Mouse (Mus musculus) frontal cortex, postnatal 36 days (tissue): Measurements from ENCODE around the gene Gm10563.
A peak's percentile ranks its signal among the peaks of the same experiment; 100 is the strongest.
"Not testable (repeated sequence)": the region's sequence is repeated elsewhere in the genome, so short reads cannot be mapped to it uniquely, and the experiment has no call there.

Source experiments
- DNase-seq, 2 experiments: peaks; one replicate each; pipeline ENCODE4 v3.0.0; 2022; ENCODE audit warnings: low spot score in 2 of 2

The Gm10563 gene

DNA sequence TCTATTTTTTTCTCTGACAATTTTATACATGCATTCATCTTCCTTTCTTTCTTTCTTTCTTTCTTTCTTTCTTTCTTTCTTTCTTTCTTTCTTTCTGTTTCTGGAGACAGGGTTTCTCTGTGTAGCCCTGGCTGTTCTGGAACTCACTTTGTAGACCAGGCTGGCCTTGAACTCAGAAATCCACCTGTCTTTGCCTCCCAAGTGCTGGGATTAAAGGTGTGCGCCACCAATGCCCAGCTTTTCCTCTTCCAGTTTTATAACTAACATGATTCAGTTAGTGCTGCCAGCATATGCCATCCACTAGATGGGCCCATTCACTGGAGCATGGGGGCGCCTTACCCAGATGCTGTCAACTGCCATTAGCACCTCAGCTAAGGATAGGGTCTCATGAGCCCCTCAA lies at the start of gene Gm10563:
Gene Gm10563, minus strand, starts transcription at position 101 of the 400 bp plus-strand sequence.
- not testable (repeated sequence) for DNase-seq

GRCm38 (mm10) chr4:155694482-155695401 lies 49.5 kb upstream of the Gm10563 start:
- DNase-seq, result peak; percentile 79 to 87

GRCm38 (mm10) chr4:155694111-155694481 lies 48.9 kb upstream of the Gm10563 start, which contains the start of gene Fndc10:
Gene Fndc10, plus strand, starts transcription at chr4:155694342.
- DNase-seq, result peak; percentile 74 to 77

GRCm38 (mm10) chr4:155692421-155692820 lies 47.2 kb upstream of the Gm10563 start:
- DNase-seq, result no peak

DNA sequence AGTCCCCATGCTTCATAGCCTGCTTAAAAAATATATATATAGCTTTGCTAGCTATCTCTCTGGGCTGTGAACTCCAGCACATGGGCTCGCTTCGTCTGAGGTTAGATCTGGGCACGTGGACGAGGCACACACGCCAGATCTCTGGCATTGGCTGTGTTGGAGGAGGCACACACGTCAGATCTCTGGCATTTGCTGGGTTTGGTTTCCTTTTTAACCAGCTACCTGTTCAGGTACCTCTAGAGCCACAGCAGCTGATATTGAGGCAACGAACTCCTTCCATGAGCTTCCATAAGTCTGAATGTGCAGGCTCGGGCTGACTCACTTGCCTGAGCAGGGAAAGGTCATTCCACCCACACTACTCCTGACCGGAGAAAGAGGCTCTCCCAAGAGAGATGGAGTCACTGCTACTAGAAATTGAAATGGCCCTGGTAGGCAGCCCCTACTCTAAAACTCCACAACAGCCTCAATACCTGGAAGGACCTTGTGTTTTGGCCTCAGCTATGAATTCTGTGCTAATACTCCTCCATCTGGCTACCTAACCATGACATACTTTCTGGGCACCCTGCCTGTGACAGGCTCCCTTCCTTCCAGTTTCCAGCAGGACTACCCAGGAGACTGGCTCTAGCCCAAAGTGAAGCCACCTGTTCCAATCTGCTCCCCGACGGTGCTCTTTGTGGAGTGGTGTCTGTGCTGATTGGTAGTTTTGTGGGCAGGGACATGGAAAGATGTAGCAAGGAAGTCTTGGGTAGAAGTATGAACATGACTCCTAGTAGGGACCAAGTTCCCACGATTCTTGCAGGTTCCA lies 45.6 kb upstream of the Gm10563 start:
- DNase-seq, result no peak

GRCm38 (mm10) chr4:155687764-155688163 lies 42.6 kb upstream of the Gm10563 start:
- DNase-seq, result not testable (repeated sequence)

- DNase-seq, result not testable (repeated sequence)
Observed at GRCm38 (mm10) chr4:155683670-155684277, 38.6 kb upstream of the Gm10563 start.

DNA sequence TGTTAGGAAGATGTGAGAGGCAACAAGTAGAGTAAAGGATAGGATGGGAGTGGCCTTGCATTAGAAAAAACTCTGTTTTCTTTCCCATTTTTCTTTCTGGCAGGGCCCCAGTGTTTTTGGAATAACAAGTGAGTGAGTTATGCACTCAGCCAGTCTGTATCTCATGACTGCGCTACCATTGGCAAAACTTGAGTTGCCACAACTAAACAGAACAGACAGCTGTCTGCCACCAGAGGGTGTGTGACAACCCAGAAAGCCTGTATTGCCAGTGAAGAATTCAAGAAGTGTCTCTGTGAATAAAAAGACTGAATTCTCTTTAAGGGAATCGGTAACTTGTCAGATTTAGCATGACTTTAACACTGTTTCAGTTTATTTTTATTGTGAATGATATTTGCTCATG lies 30.8 kb upstream of the Gm10563 start:
- DNase-seq, result no peak

DNA sequence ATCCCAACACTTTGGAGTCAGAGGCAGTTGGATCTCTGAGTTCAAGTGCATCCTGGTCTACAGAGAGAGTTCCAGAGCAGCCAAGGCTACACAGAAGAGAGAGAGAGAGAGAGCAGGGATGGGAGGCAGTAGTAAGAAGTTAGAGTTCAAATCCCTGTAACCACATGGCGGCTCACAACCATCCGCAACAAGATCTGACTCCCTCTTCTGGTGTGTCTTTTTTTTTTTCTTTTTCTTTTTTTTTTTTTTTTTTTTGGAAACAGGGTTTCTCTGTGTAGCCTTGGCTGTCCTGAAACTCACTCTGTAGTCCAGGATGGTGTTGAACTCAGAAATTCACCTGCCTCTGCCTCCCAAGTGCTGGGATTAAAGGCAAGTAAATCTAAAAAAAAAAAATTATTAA lies 26.9 kb upstream of the Gm10563 start:
- no peak for DNase-seq

- not testable (repeated sequence) for DNase-seq
Observed at GRCm38 (mm10) chr4:155670236-155670635, 25.0 kb upstream of the Gm10563 start.

DNA sequence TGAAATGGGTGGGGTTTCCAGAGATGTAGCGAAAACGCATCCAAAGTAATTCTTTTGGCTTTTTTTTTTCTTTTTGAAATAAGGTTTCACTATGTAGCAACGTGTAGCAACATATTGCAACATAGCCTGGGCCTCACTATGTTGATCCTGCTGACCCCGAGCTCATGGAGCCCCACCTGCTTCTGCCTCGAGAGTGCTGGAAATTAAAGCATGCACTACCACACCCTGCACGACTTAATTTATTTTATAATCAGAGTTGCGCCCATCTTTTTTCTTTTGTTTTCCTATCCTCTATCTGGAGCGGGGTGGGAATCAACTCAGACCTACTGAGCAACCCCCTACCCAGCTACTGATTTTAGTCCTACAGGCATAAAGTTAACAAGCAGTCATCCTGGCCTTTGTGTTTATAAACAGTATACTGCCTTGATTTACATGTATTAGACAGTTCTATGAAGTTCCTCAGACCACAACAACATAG lies 24.4 kb upstream of the Gm10563 start:
- no peak for DNase-seq

DNA sequence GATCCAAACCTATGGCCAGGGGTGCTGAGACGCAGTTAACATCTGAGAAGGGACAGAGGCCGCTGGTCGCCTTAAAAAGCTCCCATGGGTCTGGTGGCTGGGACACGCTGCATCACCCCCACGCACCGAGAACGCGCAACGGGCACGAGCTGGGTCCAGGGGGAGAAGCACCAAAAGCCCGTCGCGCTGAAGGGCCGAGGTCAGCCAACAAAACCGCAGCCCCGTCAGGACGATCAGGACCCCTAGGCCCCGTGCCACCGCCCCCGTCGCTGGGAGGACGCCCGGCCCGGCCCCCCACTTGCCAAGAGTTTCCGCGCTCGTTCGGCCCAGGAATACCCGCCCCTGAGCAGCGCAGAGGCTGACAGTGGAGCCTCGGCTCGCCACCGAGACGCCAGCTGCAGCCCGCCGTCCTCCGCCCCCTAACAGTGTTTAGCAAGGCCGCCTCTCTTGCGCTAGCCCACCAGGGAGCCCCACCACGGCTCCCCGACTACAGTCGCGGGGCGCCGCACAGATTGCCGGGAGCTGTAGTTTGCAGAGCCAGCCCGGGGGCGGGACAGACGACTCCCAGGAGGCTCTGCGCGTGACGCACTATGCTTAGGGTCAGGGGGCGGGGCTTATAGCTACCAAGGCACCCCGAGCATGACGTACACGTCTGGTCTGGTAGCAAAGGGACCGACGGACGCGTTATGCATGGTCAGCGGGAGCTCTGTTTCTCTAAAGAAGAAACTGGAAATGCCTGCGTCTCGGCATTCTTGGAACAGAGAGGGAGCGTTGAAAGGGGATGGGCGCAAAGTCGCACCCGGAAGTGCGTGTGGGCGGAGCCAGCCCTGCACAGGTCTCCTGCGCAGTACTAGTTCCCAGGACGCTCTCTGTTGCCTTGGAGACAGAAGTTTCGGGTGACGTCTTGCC lies 23.7 kb upstream of the Gm10563 start, which contains the start of gene Mib2:
Gene Mib2, minus strand, starts transcription at position 510 of the 909 bp plus-strand sequence.
- peak; percentile 99 for DNase-seq

- DNase-seq, result no peak
Observed at GRCm38 (mm10) chr4:155666903-155667302, 21.7 kb upstream of the Gm10563 start.

GRCm38 (mm10) chr4:155660641-155661040 lies 15.4 kb upstream of the Gm10563 start:
- DNase-seq, result no peak

GRCm38 (mm10) chr4:155658961-155659360 lies 13.8 kb upstream of the Gm10563 start:
- no peak for DNase-seq

- DNase-seq, result no peak
Observed at GRCm38 (mm10) chr4:155656214-155656751, 11.1 kb upstream of the Gm10563 start.

- no peak for DNase-seq
Observed at GRCm38 (mm10) chr4:155654456-155655298, 9.5 kb upstream of the Gm10563 start.

DNA sequence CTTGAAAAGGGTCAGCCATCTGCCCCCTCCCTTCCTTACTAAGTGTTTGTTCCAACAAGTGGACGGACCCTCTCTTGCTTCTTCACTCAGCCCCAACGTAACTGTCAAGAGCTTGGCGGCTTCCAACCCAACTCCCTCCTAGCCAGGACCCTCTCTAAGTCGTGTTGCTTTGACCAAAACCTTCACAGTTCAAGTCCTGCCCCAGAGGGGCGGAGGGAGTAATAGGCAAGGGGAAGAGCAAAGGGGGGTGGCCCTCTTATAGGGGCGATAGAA lies 8.9 kb upstream of the Gm10563 start:
- no peak for DNase-seq

- peak in 1 of 2 experiments; percentile 31 for DNase-seq
Observed at GRCm38 (mm10) chr4:155653451-155654182, 8.4 kb upstream of the Gm10563 start.
